In genomic region chr12:71769302-71769701, GRCm38 (mm10) we compare ENCODE assay signal across 14 mouse cellular contexts.
DNase-seq lines count a peak whose midpoint lies in the region; ATAC-seq and TF ChIP-seq lines count a peak whose summit lies in the region.
"Had no signal": no experiment of that assay in that cellular context is flagged by ENCODE, and none has a peak within 500 bp of the region (broad histone marks: within the 10 kb centered on the region; RNA-seq: fewer than 3 reads in every experiment).

No protein-coding gene starts in this region.

- H3K9ac ChIP-seq in embryonic facial prominence, embryonic 12.5 days, result no peak overlapping the region
- no peak overlapping the region for H3K9ac ChIP-seq in hindbrain, embryonic 14.5 days
- no peak overlapping the region for H3K9ac ChIP-seq in hindbrain, embryonic 16.5 days (ENCODE audit: low read depth, low read length)
- no peak overlapping the region for H3K9ac ChIP-seq in lung, embryonic 16.5 days (ENCODE audit: low read length)
- H3K9ac ChIP-seq in limb, embryonic 14.5 days (ENCODE audit: low read depth, low read length, severe bottlenecking), result no peak overlapping the region

- no peaks in the 10 kb centered on the region for H3K27me3 ChIP-seq in embryonic facial prominence, embryonic 12.5 days
- no peaks in the 10 kb centered on the region for H3K27me3 ChIP-seq in embryonic facial prominence, embryonic 10.5 days (replicated peaks; ENCODE audit: low read depth, poor library complexity, severe bottlenecking)
- H3K27me3 ChIP-seq in hindbrain, embryonic 14.5 days (ENCODE audit: control insufficient read depth, insufficient read depth, low read length), result no peaks in the 10 kb centered on the region
- H3K27me3 ChIP-seq in hindbrain, embryonic 16.5 days (replicated peaks; ENCODE audit: control insufficient read depth, insufficient read depth, low read length), result no peaks in the 10 kb centered on the region
- no peaks in the 10 kb centered on the region for H3K27me3 ChIP-seq in lung, embryonic 16.5 days (ENCODE audit: control insufficient read depth, insufficient read depth, low read depth, low read length)
- H3K27me3 ChIP-seq in limb, embryonic 14.5 days (ENCODE audit: control insufficient read depth, insufficient read depth, low read length), result no peaks in the 10 kb centered on the region

- TF ChIP-seq POLR2A in limb, embryonic 14.5 days (IDR thresholded peaks at IDR 0.05; ENCODE audit: borderline replicate concordance, extremely low read depth, insufficient read depth, insufficient read length), result no peak

- peak overlapping the region; percentile 48; the same call in 1 of the 2 replicates for H3K4me2 ChIP-seq in embryonic facial prominence, embryonic 12.5 days (replicated peaks)
- 0 out of 2 replicates have a peak overlapping the region, but pooled peaks have one; percentile 40 for H3K4me2 ChIP-seq in hindbrain, embryonic 14.5 days (replicated peaks)
- no peak overlapping the region for H3K4me2 ChIP-seq in hindbrain, embryonic 16.5 days (ENCODE audit: low read length)
- H3K4me2 ChIP-seq in lung, embryonic 16.5 days (ENCODE audit: low read depth, low read length), result peak overlapping the region; percentile 81
- H3K4me2 ChIP-seq in limb, embryonic 14.5 days (replicated peaks; ENCODE audit: low read depth, low read length, severe bottlenecking), result peak overlapping the region; percentile 61; the same call in 1 of the 2 replicates

- H3K9me3 ChIP-seq in embryonic facial prominence, embryonic 12.5 days, result no peaks in the 10 kb centered on the region
- no peaks in the 10 kb centered on the region for H3K9me3 ChIP-seq in embryonic facial prominence, embryonic 10.5 days
- H3K9me3 ChIP-seq in hindbrain, embryonic 14.5 days (ENCODE audit: control insufficient read depth, low read length), result no peaks in the 10 kb centered on the region
- peaks cover 4% of the 10 kb centered on the region; the same call in 1 of the 2 replicates for H3K9me3 ChIP-seq in hindbrain, embryonic 16.5 days (ENCODE audit: control insufficient read depth, low read length)
- H3K9me3 ChIP-seq in lung, embryonic 16.5 days (ENCODE audit: control insufficient read depth, low read length), result no peaks in the 10 kb centered on the region
- no peaks in the 10 kb centered on the region for H3K9me3 ChIP-seq in limb, embryonic 14.5 days (ENCODE audit: control insufficient read depth, low read length)

- H3K36me3 ChIP-seq in embryonic facial prominence, embryonic 12.5 days, result no peaks in the 10 kb centered on the region
- H3K36me3 ChIP-seq in embryonic facial prominence, embryonic 10.5 days (replicated peaks), result no peaks in the 10 kb centered on the region
- no peaks in the 10 kb centered on the region for H3K36me3 ChIP-seq in hindbrain, embryonic 14.5 days (replicated peaks; ENCODE audit: control insufficient read depth, insufficient read depth)
- H3K36me3 ChIP-seq in hindbrain, embryonic 16.5 days (ENCODE audit: control insufficient read depth, insufficient read depth, low read length), result no peaks in the 10 kb centered on the region
- H3K36me3 ChIP-seq in lung, embryonic 16.5 days (ENCODE audit: control insufficient read depth, insufficient read depth, low read length), result no peaks in the 10 kb centered on the region
- H3K36me3 ChIP-seq in limb, embryonic 14.5 days (ENCODE audit: control insufficient read depth, insufficient read depth, low read length), result no peaks in the 10 kb centered on the region

- no peak for DNase-seq in embryonic facial prominence, embryonic 10.5 days (ENCODE audit: low spot score)
- no peak for DNase-seq in hindbrain, embryonic 14.5 days (ENCODE audit: low spot score)
- no peak for DNase-seq in lung, postnatal 4 days
- no peak for DNase-seq in limb, embryonic 14.5 days (ENCODE audit: low spot score)
- DNase-seq in adrenal gland, postnatal 36 days, result no peak
- DNase-seq: cerebellum, adult 11 months; heart, adult 18-20 months; kidney, adult 11 months; lung, adult 18-20 months; right cerebral cortex, adult 18-20 months had no signal

- no peak overlapping the region for H3K4me3 ChIP-seq in embryonic facial prominence, embryonic 12.5 days
- H3K4me3 ChIP-seq in embryonic facial prominence, embryonic 10.5 days, result no peak overlapping the region
- no peak overlapping the region for H3K4me3 ChIP-seq in hindbrain, embryonic 14.5 days (replicated peaks; ENCODE audit: low read length)
- H3K4me3 ChIP-seq in hindbrain, embryonic 16.5 days (ENCODE audit: low read length), result no peak overlapping the region
- no peak overlapping the region for H3K4me3 ChIP-seq in lung, embryonic 16.5 days (ENCODE audit: low read length)
- H3K4me3 ChIP-seq in limb, embryonic 14.5 days (replicated peaks; ENCODE audit: low read length), result 0 out of 2 replicates have a peak overlapping the region, but pooled peaks have one; percentile 27

- 0 out of 2 replicates have a peak, but pooled peaks have one; percentile 3 for ATAC-seq in embryonic facial prominence, embryonic 12.5 days (ENCODE audit: insufficient number of reproducible peaks, insufficient read depth, low FRiP score, low TSS enrichment)
- ATAC-seq in hindbrain, embryonic 14.5 days (ENCODE audit: low FRiP score), result no peak
- no peak for ATAC-seq in hindbrain, embryonic 16.5 days
- 0 out of 2 replicates have a peak, but pooled peaks have one; percentile 2 for ATAC-seq in lung, embryonic 16.5 days (ENCODE audit: low read depth)
- no peak for ATAC-seq in limb, embryonic 14.5 days (ENCODE audit: low FRiP score, low read depth)
- ATAC-seq: forebrain, embryonic 14.5 days had no signal

- WGBS in embryonic facial prominence, embryonic 12.5 days, result 65% methylated on average over 6 of the region's 6 CpGs
- 66% methylated on average over 6 of the region's 6 CpGs for WGBS in embryonic facial prominence, embryonic 10.5 days
- WGBS in hindbrain, embryonic 14.5 days, result 66% methylated on average over 6 of the region's 6 CpGs
- 70% methylated on average over 6 of the region's 6 CpGs for WGBS in hindbrain, embryonic 16.5 days
- WGBS in lung, embryonic 16.5 days, result 63% methylated on average over 6 of the region's 6 CpGs
- WGBS in limb, embryonic 14.5 days, result 33% methylated on average over 6 of the region's 6 CpGs

- no peak overlapping the region for H3K27ac ChIP-seq in embryonic facial prominence, embryonic 12.5 days
- no peak overlapping the region for H3K27ac ChIP-seq in embryonic facial prominence, embryonic 10.5 days (replicated peaks)
- H3K27ac ChIP-seq in hindbrain, embryonic 14.5 days, result no peak overlapping the region
- no peak overlapping the region for H3K27ac ChIP-seq in hindbrain, embryonic 16.5 days (ENCODE audit: low read depth, low read length)
- no peak overlapping the region for H3K27ac ChIP-seq in lung, embryonic 16.5 days (ENCODE audit: low read length)
- H3K27ac ChIP-seq in limb, embryonic 14.5 days (replicated peaks; ENCODE audit: low read depth, low read length), result no peak overlapping the region

- H3K4me1 ChIP-seq in embryonic facial prominence, embryonic 12.5 days, result no peaks in the 10 kb centered on the region
- peaks cover 13% of the 10 kb centered on the region; the same call in 1 of the 2 replicates for H3K4me1 ChIP-seq in embryonic facial prominence, embryonic 10.5 days
- H3K4me1 ChIP-seq in hindbrain, embryonic 14.5 days (replicated peaks; ENCODE audit: control insufficient read depth, insufficient read depth, low read length), result peaks cover 4% of the 10 kb centered on the region; the same call in 1 of the 2 replicates
- peaks cover 2% of the 10 kb centered on the region; the same call in 1 of the 2 replicates for H3K4me1 ChIP-seq in hindbrain, embryonic 16.5 days (ENCODE audit: control insufficient read depth, insufficient read depth, low read depth, low read length)
- peaks cover 8% of the 10 kb centered on the region; the same call in 1 of the 2 replicates for H3K4me1 ChIP-seq in lung, embryonic 16.5 days (replicated peaks; ENCODE audit: control insufficient read depth, insufficient read depth, low read length)
- peaks cover 8% of the 10 kb centered on the region for H3K4me1 ChIP-seq in limb, embryonic 14.5 days (ENCODE audit: control insufficient read depth, insufficient read depth, low read length)

Comparison
In these comparisons a context has a peak if more than half of its experiments do, and no peak if none do; other contexts are left out.
1. ATAC-seq: peak in embryonic facial prominence, embryonic 12.5 days (single experiment) and lung, embryonic 16.5 days (single experiment); none in hindbrain, embryonic 14.5 days (single experiment), hindbrain, embryonic 16.5 days (single experiment) and limb, embryonic 14.5 days (single experiment).